Mouse (Mus musculus) ES-E14 (cell line): ENCODE data around the gene Vps13c. TPM values are rescaled to one million over a fixed set of nuclear protein-coding genes. Genes with fewer than 3 reads are reported as not detected.

ENCODE experiments used
- DNase-seq: peaks from one replicate; pipeline ENCODE4 v3.0.0-alpha.2; 2013; ENCODE audit warnings: low read depth, low spot score
- H3K27ac ChIP-seq: 2 replicates; pipeline ENCODE4 v1.5.1; 2012; ENCODE audit warnings: low read depth, mild to moderate bottlenecking, low read length, moderate library complexity, mixed read lengths; ENCODE audit not compliant: poor library complexity, insufficient read depth, severe bottlenecking
- H3K36me3 ChIP-seq: 2 replicates; pipeline ENCODE4 v1.6.1; 2012; ENCODE audit warnings: mild to moderate bottlenecking, low read length, moderate library complexity, mixed read lengths; ENCODE audit not compliant: control insufficient read depth, poor library complexity, insufficient read depth, severe bottlenecking
- H3K4me1 ChIP-seq, 2 experiments: fragments of 150-350 bp in 1 of 2; sonication (generic) in 1 of 2; 2 replicates each; pipeline ENCODE4 v1.6.1; 2012; ENCODE audit warnings: low read length in 2 of 2, mild to moderate bottlenecking in 1 of 2, mixed read lengths in 1 of 2; ENCODE audit not compliant: control insufficient read depth in 2 of 2, insufficient read depth in 2 of 2, poor library complexity in 1 of 2
- H3K4me3 ChIP-seq, 2 experiments: fragments of 150-350 bp in 1 of 2; sonication (generic) in 1 of 2; 2 replicates each; pipeline ENCODE4 v1.5.1; 2012; ENCODE audit warnings: low read length in 2 of 2, low read depth in 1 of 2, mild to moderate bottlenecking in 1 of 2, mixed read lengths in 1 of 2; ENCODE audit not compliant: insufficient read depth in 1 of 2, poor library complexity in 1 of 2, severe bottlenecking in 1 of 2
- H3K9ac ChIP-seq: 2 replicates; pipeline ENCODE4 v1.6.1; 2012; ENCODE audit warnings: low read depth, mild to moderate bottlenecking, low read length, mixed read lengths; ENCODE audit not compliant: poor library complexity, insufficient read depth, severe bottlenecking
- H3K9me3 ChIP-seq: fragments of 150-350 bp; sonication (generic); 2 replicates; pipeline ENCODE4 v1.6.1; 2012; ENCODE audit warnings: low read depth, mild to moderate bottlenecking, low read length; ENCODE audit not compliant: control insufficient read depth, insufficient read depth
- CHD2 ChIP-seq: IDR thresholded peaks from 2 replicates; pipeline ENCODE4 v1.6.1; 2014; ENCODE audit warnings: mild to moderate bottlenecking, low read depth, low read length, inconsistent platforms
- HCFC1 ChIP-seq: IDR thresholded peaks from 2 replicates; pipeline ENCODE4 v1.6.1; 2012; ENCODE audit warnings: low read length, inconsistent platforms, borderline replicate concordance; ENCODE audit not compliant: insufficient read depth
- MAFK ChIP-seq: IDR thresholded peaks from 2 replicates; pipeline ENCODE4 v1.6.1; 2014; ENCODE audit warnings: mild to moderate bottlenecking, low read depth, low read length, inconsistent platforms; ENCODE audit not compliant: insufficient read depth
- ZC3H11A ChIP-seq: IDR thresholded peaks from 2 replicates; pipeline ENCODE4 v1.6.1; 2012; ENCODE audit warnings: low read depth, mild to moderate bottlenecking, inconsistent platforms, low read length, borderline replicate concordance
- ZNF384 ChIP-seq: IDR thresholded peaks from 2 replicates; pipeline ENCODE4 v1.6.1; 2012; ENCODE audit warnings: low read depth, low read length, inconsistent platforms
- in situ Hi-C, 2 experiments: fragments of 600-800 bp; cut with MboI; formaldehyde crosslinking; loops; one replicate each; pipeline ENCODE4 v1.15.1; 2025; ENCODE audit warnings: low sequenced_read_pairs in 2 of 2, inconsistent platforms in 1 of 2; ENCODE audit not compliant: unreplicated experiment in 2 of 2
- total RNA-seq: library from RNA; depleted of rRNA; stranded (reverse); fragments of 300-350 nt; gene quantifications from 2 replicates; pipeline ENCODE4 v1.2.3, GENCODE M21; 2012; rRNA removed

Vps13c gene
- 27.3 and 38.5 TPM in 2 replicates for total RNA-seq

DNA sequence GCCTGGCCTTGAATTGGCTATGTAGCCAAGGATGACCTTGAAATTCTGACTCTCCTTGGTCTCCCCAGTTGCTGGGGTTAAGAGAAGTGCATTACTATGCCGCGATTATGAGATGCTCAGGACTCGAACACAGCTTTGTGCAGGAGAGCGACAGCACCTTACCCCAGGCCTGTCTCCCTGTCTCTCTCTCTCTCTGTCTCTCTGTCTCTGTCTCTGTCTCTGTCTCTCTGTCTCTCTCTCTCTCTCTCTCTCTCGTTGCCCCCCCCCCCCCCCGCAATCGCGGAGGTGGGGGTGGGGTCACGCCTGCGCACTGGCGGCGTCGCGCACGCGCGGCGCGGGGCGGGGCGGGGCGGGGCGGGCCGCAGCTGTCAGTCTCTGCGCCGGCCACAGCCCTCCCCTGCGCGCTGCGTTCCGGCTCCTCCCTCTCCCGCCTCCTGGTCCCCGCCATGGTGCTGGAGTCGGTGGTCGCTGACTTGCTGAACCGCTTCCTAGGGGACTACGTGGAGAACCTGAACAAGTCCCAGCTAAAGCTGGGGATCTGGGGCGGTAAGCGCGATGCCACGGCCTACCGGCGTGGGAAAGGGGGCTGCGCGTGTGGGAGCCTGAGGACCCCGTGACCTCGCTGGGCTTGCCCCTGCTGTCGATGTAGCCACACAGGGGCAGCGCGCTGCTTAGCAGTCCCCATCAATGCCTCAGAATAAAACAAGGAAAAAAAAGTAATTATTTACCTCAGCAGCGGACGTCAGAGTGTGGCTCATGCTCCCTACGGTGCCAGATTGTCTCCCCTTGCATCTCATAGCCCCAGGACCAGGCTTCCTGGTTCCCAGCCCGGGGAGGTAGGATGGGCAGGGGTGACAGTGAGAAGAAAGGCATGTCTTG, at the start of gene Vps13c:
Gene Vps13c (plus strand): TSS at position 416 of the 879 bp plus-strand sequence.
- Histone ChIP-seq H3K36me3 (no peaks in the 10 kb centered on the region), H3K4me1 (peaks cover 0 to 2% of the 10 kb centered on the region in 2 experiments; a peak in 1 of 4 replicates), H3K9ac (peak within 1 kb of the TSS; percentile 92), H3K27ac (no peak within 1 kb of the TSS), H3K9me3 (no peaks in the 10 kb centered on the region), H3K4me3 (peak within 1 kb of the TSS; percentile 97 to 98)
- in situ Hi-C loops, result no loop called here
- TF ChIP-seq CHD2 (no peak), MAFK (no peak), ZNF384 (no peak), HCFC1 (no peak), ZC3H11A (no peak)
- no peak for DNase-seq

DNA sequence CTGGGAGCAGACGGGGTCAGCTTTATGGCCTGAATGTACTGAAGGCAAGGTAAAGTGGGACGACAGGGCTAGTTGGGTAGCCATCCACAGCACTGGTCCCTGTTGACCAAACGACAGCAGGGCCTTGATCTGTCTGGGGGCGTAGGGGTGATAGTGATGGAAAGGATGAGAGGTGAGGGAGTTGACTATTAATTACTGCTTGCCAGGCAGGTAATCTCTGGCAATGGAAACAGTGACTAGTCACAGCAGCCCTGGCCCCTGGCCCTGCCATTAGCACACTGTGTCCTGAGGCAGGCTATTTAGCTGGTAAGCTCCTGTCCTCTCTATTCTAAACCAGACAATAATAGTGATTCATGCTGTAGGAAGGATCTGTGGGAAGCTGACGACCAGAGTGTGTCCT, 47.8 kb upstream of the Vps13c start:
- no peak for TF ChIP-seq ZC3H11A
- no peak for TF ChIP-seq MAFK
- no peak for TF ChIP-seq HCFC1
- no peak for TF ChIP-seq ZNF384
- no peak for TF ChIP-seq CHD2
- DNase-seq, result no peak
- Histone ChIP-seq H3K36me3 (no peaks in the 10 kb centered on the region), H3K9ac (no peak overlapping the region), H3K27ac (no peak overlapping the region), H3K4me1 (0 out of 4 replicates have a peak, but pooled peaks cover 0 to 3% of the 10 kb centered on the region in 2 experiments), H3K9me3 (no peaks in the 10 kb centered on the region), H3K4me3 (no peak overlapping the region)
- in situ Hi-C loops, result no loop called here

DNA sequence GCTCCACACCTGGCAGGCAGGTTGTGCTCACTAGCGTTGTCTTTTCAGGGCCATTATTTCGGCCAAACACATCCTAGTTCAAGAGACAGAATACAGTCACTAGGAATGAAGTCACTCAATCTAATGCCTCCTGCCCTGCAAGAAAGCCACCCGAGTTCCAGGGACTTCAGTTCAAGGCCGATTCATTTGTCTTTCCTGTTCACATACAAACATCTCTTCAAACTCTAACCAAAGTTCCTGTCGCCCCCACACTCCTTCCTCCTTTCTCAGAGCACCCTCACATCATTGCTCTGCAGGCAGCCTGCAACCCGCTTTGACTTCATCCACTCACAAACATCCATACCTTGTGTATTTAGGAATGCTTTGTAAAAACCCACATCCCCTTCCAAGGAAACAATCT, 46.7 kb upstream of the Vps13c start:
- no peak overlapping the region for H3K27ac ChIP-seq
- H3K36me3 ChIP-seq, result no peaks in the 10 kb centered on the region
- in situ Hi-C loops, result no loop called here
- no peak overlapping the region for H3K4me3 ChIP-seq
- no peaks in the 10 kb centered on the region for H3K4me1 ChIP-seq
- no peaks in the 10 kb centered on the region for H3K9me3 ChIP-seq
- H3K9ac ChIP-seq, result no peak overlapping the region
- TF ChIP-seq MAFK, result no peak
- TF ChIP-seq CHD2, result no peak
- no peak for TF ChIP-seq ZNF384
- no peak for DNase-seq

DNA sequence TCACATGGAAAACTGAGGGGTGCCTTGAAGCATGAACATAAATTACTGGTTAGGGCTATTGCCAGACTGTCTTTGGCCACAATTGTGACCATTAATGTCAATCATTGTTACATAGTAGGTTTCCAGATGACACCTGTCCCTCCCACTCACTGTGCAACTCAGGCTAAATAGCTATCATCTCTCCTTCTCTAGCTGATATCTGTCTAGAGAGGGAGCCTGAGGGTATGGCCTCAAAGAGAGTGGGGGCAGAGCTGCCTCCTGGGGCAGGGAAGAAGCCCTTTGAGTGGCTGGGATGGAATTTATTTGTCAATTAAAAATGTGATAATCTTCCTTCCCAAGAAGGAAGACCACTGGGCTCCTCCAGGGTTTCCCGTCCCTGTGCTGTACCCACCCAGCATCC, 46.0 kb upstream of the Vps13c start:
- in situ Hi-C loops, result no loop called here
- Histone ChIP-seq H3K27ac (no peak overlapping the region), H3K4me1 (no peaks in the 10 kb centered on the region), H3K36me3 (no peaks in the 10 kb centered on the region), H3K9me3 (no peaks in the 10 kb centered on the region), H3K9ac (no peak overlapping the region), H3K4me3 (no peak overlapping the region)
- TF ChIP-seq ZC3H11A, result no peak
- TF ChIP-seq MAFK, result no peak
- no peak for TF ChIP-seq HCFC1
- no peak for TF ChIP-seq CHD2
- no peak for TF ChIP-seq ZNF384
- DNase-seq, result no peak
